Mouse (Mus musculus): ENCODE results near the gene Ttc25.
"Not testable (repeated sequence)": the region's sequence is repeated elsewhere in the genome, so short reads cannot be mapped to it uniquely, and the experiment has no call there.

Ttc25 gene

DNA sequence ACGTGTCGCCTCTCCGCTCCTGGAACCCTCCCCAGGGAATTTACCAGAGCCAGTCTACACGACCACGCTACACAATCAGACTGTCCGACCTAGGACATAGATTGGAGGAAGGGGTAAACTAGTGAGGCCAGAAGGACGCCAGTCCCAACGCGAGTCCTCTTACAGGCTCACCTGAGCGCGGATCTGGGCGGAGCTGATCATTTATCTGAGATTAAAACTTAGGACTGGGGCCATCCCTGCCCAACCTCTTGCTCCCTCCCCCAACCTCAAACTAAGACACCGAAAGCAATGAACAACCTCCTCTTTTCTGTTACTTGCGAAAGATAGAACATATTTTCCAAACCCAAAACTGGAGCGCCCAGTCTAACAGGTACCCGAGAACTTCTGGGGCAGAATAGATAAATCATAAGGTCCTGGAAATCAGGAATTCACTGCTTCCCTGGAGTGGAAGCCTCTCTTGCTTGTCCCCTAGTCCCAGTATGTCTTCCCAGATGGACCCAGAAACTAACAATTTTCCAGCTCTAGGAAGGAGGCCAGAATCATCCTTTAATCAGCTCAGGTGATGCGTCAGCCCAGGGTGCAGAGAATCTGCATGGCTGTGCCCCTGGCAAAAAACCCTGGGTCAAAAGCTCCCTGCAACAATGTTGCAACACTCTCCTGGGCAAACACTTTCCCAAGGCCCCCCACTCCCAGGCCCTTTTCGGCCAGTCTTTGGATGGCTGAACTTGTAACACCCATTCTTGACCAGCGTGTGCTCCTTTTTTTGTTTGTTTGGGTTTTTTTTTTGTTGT lies 16.8 kb upstream of the Ttc25 start:
- DNase-seq (ENCODE audit: low spot score in 2 of 2), result no peak

DNA sequence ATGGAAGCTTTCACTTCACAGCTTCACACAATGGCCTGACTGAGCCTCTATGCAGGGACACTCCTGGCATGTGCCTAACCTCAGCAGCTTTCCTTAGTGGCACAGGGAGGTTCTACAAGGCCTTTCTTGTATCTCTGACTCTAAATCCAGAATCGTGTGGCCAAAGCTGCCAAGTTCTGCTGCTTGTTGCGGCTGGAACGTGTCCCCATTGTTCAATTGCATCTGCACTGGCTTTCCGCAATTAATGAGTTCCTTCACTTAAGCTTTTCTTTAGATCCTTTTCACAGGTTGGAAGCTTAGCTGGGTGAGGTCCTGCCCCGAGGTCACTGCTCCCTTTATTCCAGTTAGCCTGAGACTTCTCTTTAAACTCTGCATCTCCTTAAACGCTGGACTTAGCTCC lies 11.5 kb upstream of the Ttc25 start:
- DNase-seq (ENCODE audit: low spot score in 2 of 2), result no peak

GRCm38 (mm10) chr11:100534411-100534810 lies 11.0 kb upstream of the Ttc25 start:
- not testable (repeated sequence) for DNase-seq (ENCODE audit: low spot score in 2 of 2)

- not testable (repeated sequence) for DNase-seq (ENCODE audit: low spot score in 2 of 2)
Measured at GRCm38 (mm10) chr11:100534821-100535220, 10.6 kb upstream of the Ttc25 start.

DNA sequence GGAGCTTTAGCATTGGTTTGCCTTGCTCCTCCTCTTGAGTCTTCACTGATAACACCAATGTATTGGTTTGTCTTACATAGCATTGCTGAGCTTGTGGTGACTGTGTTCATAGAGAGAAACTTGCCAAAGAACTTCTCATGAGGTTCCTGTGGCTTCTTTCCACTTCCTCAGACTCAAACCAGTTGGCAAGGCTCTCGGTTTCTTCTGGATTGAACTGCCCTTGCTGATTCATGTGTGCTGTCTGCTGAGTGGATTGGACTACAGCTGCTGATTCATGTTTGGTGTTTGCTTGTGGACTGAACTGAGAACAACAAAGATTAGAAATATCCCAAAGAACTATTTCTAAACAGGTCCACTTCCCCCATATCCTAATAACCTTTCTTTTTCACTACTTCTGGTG lies 9.4 kb upstream of the Ttc25 start:
- no peak for DNase-seq (ENCODE audit: low spot score in 2 of 2)

DNA sequence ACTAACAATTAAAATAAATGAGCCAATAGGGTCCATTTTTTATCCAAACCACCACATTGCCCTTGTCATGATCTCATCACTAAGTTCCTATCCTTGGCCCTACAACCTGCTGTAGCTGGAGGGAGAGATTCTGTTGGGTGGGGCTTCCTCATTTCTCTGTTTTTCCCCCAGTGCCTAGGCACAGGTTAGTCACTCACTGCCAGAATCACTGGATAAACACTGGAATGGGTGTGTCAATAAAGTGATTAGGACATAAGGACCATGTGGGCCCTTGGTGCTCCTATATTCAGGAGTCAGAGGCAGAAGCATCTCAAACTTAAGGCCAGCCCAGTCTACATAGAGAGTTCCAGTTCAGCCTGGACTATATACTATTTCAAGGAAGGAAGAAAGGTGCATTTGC lies 8.9 kb upstream of the Ttc25 start:
- no peak for DNase-seq (ENCODE audit: low spot score in 2 of 2)

DNA sequence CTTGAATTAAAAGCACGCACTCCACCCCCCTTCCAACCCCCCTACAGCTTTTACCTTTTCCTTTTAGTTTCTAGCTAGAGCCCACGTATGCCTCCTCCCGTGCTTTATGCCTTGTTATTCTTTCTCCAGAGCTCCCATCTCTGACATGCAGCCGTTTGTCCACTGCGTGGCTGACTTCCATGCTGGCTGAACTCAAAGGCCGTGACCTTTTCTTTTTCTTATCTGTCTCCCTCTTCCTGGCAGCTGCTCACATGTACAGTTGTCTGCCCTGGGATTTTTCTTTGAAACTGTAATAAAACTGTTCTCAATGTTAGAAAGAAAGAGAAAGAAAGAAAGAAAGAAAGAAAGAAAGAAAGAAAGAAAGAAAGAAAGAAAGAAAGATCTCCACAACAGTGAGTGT lies 4.4 kb upstream of the Ttc25 start:
- DNase-seq (ENCODE audit: low spot score in 2 of 2), result no peak

DNA sequence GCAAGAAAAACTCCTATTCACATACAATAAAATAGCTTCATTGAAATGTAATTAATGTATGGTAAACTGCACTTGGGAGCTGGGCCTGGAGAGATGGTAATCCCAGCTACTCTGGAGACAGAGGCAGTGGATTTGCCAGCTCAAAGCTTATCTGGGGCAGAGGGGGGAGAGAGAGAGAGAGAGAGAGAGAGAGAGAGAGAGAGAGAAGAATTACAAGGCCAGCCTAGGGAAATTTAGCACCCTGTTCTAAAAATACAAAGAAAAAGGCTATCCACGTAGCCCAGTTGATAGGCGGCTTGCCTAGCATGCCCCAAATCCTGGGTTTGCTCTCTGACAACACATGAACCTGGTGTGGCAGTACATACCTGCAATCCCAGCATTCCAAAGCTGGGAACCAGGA lies 3.8 kb upstream of the Ttc25 start:
- DNase-seq (ENCODE audit: low spot score in 2 of 2), result no peak

DNA sequence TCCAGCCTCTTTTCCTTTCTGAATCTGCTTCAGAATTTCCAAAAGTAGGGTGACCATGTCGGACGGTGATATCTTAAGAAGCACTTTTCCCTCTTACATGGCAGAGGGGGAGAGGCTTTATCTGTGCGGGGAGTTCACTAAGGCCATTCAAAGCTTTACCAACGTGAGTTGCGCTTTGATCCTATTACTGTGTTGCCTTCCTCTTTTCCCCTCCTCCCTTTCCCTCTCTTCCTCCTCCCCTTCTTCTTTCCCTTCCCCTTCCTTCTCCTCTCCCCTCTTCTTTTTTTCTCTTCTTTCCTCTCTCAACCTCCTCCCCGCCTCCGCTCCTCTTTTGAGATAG lies 309 bp downstream of the Ttc25 start:
- DNase-seq (ENCODE audit: low spot score in 2 of 2), result no peak

DNA sequence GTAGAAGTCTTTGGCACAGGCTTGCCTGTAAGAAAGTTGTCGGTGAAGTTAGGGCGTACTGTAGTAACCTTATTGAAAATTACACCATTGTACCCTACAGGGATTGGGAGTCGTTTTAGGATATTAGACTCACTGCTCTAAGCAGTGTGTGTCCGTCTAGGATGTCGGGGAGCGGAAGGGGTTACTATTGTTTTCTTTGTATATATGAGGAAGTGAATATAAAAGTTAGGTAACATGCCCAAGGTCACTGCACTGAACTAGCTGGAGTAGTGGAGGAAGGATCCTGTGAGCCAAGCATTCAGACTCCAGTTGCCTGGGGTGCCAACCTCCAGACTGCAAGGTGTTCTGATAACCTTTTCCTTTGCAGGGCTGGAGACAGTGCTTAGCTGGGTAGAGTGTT lies 1.5 kb downstream of the Ttc25 start:
- DNase-seq (ENCODE audit: low spot score in 2 of 2), result no peak

- no peak for DNase-seq (ENCODE audit: low spot score in 2 of 2)
Measured at GRCm38 (mm10) chr11:100548141-100548540, 2.7 kb downstream of the Ttc25 start.

DNA sequence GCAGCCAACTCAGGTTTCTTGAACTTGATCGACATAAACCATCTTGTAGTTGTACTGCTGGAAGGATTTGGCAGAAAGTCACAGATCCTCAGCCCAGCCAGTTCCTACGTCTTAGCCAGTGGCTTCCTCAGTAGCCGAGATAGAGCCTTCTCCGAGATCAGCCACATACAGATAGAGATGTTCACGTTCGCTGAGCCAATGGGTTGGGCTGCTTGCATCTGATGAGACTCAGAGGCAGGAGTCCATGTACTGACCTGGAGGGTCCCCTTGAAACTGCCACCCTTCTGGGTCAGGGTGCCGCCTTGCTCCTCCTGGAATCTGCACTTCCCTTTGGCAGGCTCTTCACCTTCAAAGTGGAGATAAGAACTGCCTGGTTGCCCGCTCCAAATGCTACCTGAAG lies 4.1 kb downstream of the Ttc25 start:
- no peak for DNase-seq (ENCODE audit: low spot score in 2 of 2)

GRCm38 (mm10) chr11:100550101-100550500 lies 4.7 kb downstream of the Ttc25 start:
- no peak for DNase-seq (ENCODE audit: low spot score in 2 of 2)

DNA sequence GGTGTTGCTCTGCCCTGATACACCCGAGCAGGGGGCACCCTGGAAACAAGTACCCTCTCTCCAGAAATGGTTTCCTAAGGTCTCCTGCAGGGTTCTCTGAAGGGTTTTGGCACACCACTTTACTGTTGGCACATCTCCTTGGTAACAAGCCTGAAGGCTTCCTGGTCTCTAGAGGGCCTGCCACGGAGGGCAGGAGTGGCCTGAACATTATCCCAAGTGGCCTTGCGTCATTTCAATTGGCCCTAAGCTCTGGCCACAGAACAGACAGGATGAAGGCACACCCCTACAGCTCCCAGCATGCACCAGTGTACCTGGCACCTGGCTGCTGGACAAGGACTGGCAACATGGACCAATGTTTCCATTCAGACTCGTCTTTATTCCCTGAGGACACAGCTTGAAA lies 7.4 kb downstream of the Ttc25 start:
- DNase-seq (ENCODE audit: low spot score in 2 of 2), result no peak

- DNase-seq (ENCODE audit: low spot score in 2 of 2), result peak in 1 of 2 experiments; percentile 51
Measured at GRCm38 (mm10) chr11:100555583-100555982, 10.2 kb downstream of the Ttc25 start.

DNA sequence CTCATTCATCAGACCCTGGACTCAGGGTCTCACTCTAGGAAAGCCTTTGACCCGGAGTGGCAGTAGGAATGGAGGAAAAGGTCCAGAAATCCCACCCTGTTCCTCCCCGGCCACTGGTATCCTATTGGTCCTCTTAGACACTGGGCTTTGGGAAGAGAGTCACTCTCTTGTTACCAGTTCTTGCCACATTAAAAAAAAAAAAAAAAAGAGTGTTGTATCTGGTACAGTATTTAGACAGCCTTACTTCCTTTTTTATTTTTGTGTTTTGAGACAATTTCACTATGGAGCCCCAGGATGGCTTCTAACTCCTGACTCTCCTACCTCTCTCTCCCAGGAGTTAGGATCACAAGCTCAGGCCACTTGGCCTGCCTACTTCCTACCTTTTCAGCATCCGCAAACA lies 12.2 kb downstream of the Ttc25 start:
- DNase-seq (ENCODE audit: low spot score in 2 of 2), result no peak

DNA sequence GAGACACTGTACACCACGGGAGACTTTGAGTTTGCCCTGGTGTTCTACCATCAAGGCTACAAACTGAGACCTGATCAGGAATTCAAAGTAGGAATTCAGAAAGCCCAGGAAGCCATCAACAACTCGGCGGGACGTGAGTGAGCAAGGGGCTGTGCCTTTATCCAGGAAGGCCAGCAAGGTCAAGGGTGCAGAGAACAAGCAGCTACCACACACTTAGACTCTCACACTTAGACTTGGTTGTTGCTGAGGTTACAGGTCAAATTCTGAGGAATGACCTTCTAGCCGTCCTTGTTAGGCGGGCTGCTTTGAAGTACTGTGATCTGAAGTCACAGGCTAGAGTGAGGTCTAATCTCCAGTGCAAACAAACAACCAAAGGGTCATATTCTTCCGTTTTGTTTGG lies 14.1 kb downstream of the Ttc25 start:
- no peak for DNase-seq (ENCODE audit: low spot score in 2 of 2)

- DNase-seq (ENCODE audit: low spot score in 2 of 2), result no peak
Measured at GRCm38 (mm10) chr11:100561748-100562147, 16.3 kb downstream of the Ttc25 start.

DNA sequence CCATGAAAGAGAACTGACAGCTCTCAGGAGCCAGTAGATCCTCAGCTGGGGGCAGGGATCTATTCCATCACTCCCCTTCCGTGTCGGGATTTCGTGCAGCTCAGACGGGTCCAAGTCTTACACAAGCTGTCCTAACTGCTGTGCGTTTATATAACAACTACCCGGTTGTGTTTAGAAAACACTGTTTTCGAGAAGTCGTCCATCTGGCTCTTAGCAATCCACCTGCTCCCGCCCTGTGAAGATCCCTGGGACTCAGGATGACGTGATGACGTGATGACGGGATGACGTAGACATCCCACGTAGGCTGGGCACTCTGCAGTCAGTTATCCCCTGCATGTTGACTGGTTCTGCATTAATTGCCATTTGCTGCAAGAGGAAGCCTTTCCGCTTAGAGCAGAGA lies 18.9 kb downstream of the Ttc25 start:
- no peak for DNase-seq (ENCODE audit: low spot score in 2 of 2)

GRCm38 (mm10) chr11:100564703-100565102 lies 19.3 kb downstream of the Ttc25 start:
- no peak for DNase-seq (ENCODE audit: low spot score in 2 of 2)

- DNase-seq (ENCODE audit: low spot score in 2 of 2), result no peak
Measured at GRCm38 (mm10) chr11:100567229-100567628, 21.8 kb downstream of the Ttc25 start.

GRCm38 (mm10) chr11:100567815-100568245 lies 22.4 kb downstream of the Ttc25 start:
- DNase-seq (ENCODE audit: low spot score in 2 of 2), result no peak

- no peak for DNase-seq (ENCODE audit: low spot score in 2 of 2)
Measured at GRCm38 (mm10) chr11:100568692-100569091, 23.3 kb downstream of the Ttc25 start.

GRCm38 (mm10) chr11:100569789-100570188 lies 24.4 kb downstream of the Ttc25 start:
- DNase-seq (ENCODE audit: low spot score in 2 of 2), result no peak
